Mouse (Mus musculus): ENCODE results near the gene Lsm14a. TPM values are rescaled to one million over a fixed set of nuclear protein-coding genes. Genes with fewer than 3 reads are reported as not detected.
"Not testable (repeated sequence)": the region's sequence is repeated elsewhere in the genome, so short reads cannot be mapped to it uniquely, and the experiment has no call there.

Lsm14a gene
- total RNA-seq, 1 experiment from 2014 or later = 107 TPM

GRCm38 (mm10) chr7:34373906-34374305 lies 19.2 kb downstream of the Lsm14a start:
- no peak for DNase-seq

GRCm38 (mm10) chr7:34355629-34356028 lies 37.5 kb downstream of the Lsm14a start:
- no peak for DNase-seq

- DNase-seq = peak; percentile 27
Measured at GRCm38 (mm10) chr7:34351997-34352396, 41.1 kb downstream of the Lsm14a start.

GRCm38 (mm10) chr7:34350166-34350565 lies 42.9 kb downstream of the Lsm14a start:
- no peak for DNase-seq

- no peak for DNase-seq
Measured at GRCm38 (mm10) chr7:34348011-34348410, 45.1 kb downstream of the Lsm14a start.

- no peak for DNase-seq
Measured at GRCm38 (mm10) chr7:34347041-34347440, 46.1 kb downstream of the Lsm14a start.

- no peak for DNase-seq
Measured at GRCm38 (mm10) chr7:34346505-34346904, 46.6 kb downstream of the Lsm14a start.

- DNase-seq = peak; percentile 72
Measured at GRCm38 (mm10) chr7:34342040-34342793, 50.9 kb downstream of the Lsm14a start.

- DNase-seq = peak; percentile 39
Measured at GRCm38 (mm10) chr7:34340841-34341240, 52.3 kb downstream of the Lsm14a start.

- DNase-seq = no peak
Measured at GRCm38 (mm10) chr7:34339164-34339489, 54.0 kb downstream of the Lsm14a start.

GRCm38 (mm10) chr7:34338445-34339163 lies 54.5 kb downstream of the Lsm14a start:
- no peak for DNase-seq

- no peak for DNase-seq
Measured at GRCm38 (mm10) chr7:34337268-34337667, 55.8 kb downstream of the Lsm14a start.

GRCm38 (mm10) chr7:34336545-34336944 lies 56.6 kb downstream of the Lsm14a start:
- not testable (repeated sequence) for DNase-seq

GRCm38 (mm10) chr7:34327493-34327892 lies 65.6 kb downstream of the Lsm14a start:
- no peak for DNase-seq

- no peak for DNase-seq
Measured at GRCm38 (mm10) chr7:34324857-34325256, 68.3 kb downstream of the Lsm14a start.

- no peak for DNase-seq
Measured at GRCm38 (mm10) chr7:34324005-34324404, 69.1 kb downstream of the Lsm14a start.

- DNase-seq = peak; percentile 79
Measured at GRCm38 (mm10) chr7:34323351-34323750, 69.8 kb downstream of the Lsm14a start.

GRCm38 (mm10) chr7:34321958-34322357 lies 71.2 kb downstream of the Lsm14a start:
- no peak for DNase-seq

- DNase-seq = peak; percentile 53
Measured at GRCm38 (mm10) chr7:34321119-34321518, 72.0 kb downstream of the Lsm14a start.

- DNase-seq = peak; percentile 72
Measured at GRCm38 (mm10) chr7:34319957-34320356, 73.2 kb downstream of the Lsm14a start.

- no peak for DNase-seq
Measured at GRCm38 (mm10) chr7:34319123-34319522, 74.0 kb downstream of the Lsm14a start.

GRCm38 (mm10) chr7:34317901-34318476 lies 75.1 kb downstream of the Lsm14a start:
- DNase-seq = peak; percentile 82

GRCm38 (mm10) chr7:34313443-34313875 lies 79.7 kb downstream of the Lsm14a start, which contains the start of gene 4931406P16Rik:
4931406P16Rik (minus strand) TSS chr7:34313551.
- DNase-seq = peak; percentile 93

Data from adrenal gland, postnatal 14 days (tissue).